Mouse (Mus musculus) embryonic facial prominence, embryonic 11.5 days (tissue): ENCODE results near the gene Itprid2. TPM values are rescaled to one million over a fixed set of nuclear protein-coding genes. Genes with fewer than 3 reads are reported as not detected.

Experiments used
- ATAC-seq: fragments of 200-750 bp; cut with Nextera tagmentation; replicated peaks from 2 replicates; pipeline ENCODE4 v1.8.0; 2017; ENCODE audit warnings: low read depth; ENCODE audit not compliant: insufficient number of reproducible peaks, low FRiP score, low TSS enrichment
- DNase-seq: peaks from one replicate; pipeline ENCODE4 v3.0.0-alpha.2; 2015; ENCODE audit warnings: low spot score
- H3K27ac ChIP-seq: fragments of 300-500 bp; sonication (generic); replicated peaks from 2 replicates; pipeline ENCODE4 v1.5.1; 2014; ENCODE audit warnings: mild to moderate bottlenecking, low read depth, low read length, control low read depth
- H3K27me3 ChIP-seq: fragments of 300-500 bp; sonication (generic); 2 replicates; pipeline ENCODE4 v1.6.1; 2014; ENCODE audit warnings: mild to moderate bottlenecking, low read length, moderate library complexity, mixed read lengths; ENCODE audit not compliant: control insufficient read depth, insufficient read depth
- H3K36me3 ChIP-seq: fragments of 300-500 bp; sonication (generic); replicated peaks from 2 replicates; pipeline ENCODE4 v1.6.1; 2014; ENCODE audit warnings: low read depth, mild to moderate bottlenecking, low read length, moderate library complexity, mixed read lengths; ENCODE audit not compliant: control insufficient read depth, insufficient read depth
- H3K4me1 ChIP-seq: fragments of 300-500 bp; sonication (generic); 2 replicates; pipeline ENCODE4 v1.6.1; 2014; ENCODE audit warnings: low read length, mixed read lengths; ENCODE audit not compliant: control insufficient read depth, insufficient read depth
- H3K4me2 ChIP-seq: fragments of 300-500 bp; sonication (generic); 2 replicates; pipeline ENCODE4 v1.6.1; 2014; ENCODE audit warnings: low read depth, mild to moderate bottlenecking, control low read depth, low read length, moderate library complexity
- H3K4me3 ChIP-seq: fragments of 300-500 bp; sonication (generic); 2 replicates; pipeline ENCODE4 v1.5.1; 2014; ENCODE audit warnings: low read depth, low read length, control low read depth
- H3K9ac ChIP-seq: fragments of 300-500 bp; sonication (generic); replicated peaks from 2 replicates; pipeline ENCODE4 v1.6.1; 2014; ENCODE audit warnings: mild to moderate bottlenecking, control low read depth, low read length
- H3K9me3 ChIP-seq: fragments of 300-500 bp; sonication (generic); replicated peaks from 2 replicates; pipeline ENCODE4 v1.6.1; 2016; ENCODE audit warnings: mild to moderate bottlenecking, low read length, inconsistent platforms, mixed read lengths; ENCODE audit not compliant: control insufficient read depth
- WGBS: fragments of 180-500 bp; shearing (Covaris S2); extraction: QIAGEN DNeasy Blood & Tissue Kit; methylation state at CpG from one replicate; pipeline ENCODE4 v1.1.7; 2014; 5-methylcytosine and 5-hydroxymethylcytosine counted together
- polyA plus RNA-seq: library from polyadenylated mRNA; unstranded; fragments of >200 nt; fragmentation: Nextera tagmentation; extraction: Ambion mirVana; gene quantifications from 2 replicates; pipeline ENCODE4 v1.2.1, GENCODE M21; 2014

The Itprid2 gene
- polyA plus RNA-seq, 1 experiment from 2014 or later = 10.5 TPM

- Histone ChIP-seq H3K9ac (no peak overlapping the region), H3K27ac (no peak overlapping the region), H3K36me3 (no peaks in the 10 kb centered on the region), H3K27me3 (no peaks in the 10 kb centered on the region), H3K4me1 (no peaks in the 10 kb centered on the region), H3K4me3 (no peak overlapping the region), H3K9me3 (no peaks in the 10 kb centered on the region), H3K4me2 (no peak overlapping the region)
- DNase-seq (no peak), ATAC-seq (no peak)
- WGBS = 86% methylated on average over 3 of the region's 3 CpGs
These were observed 40.1 kb downstream of the Itprid2 start for GRCm38 (mm10) chr2:79675266-79675665.

- 84% methylated on average over 1 of the region's 1 CpGs for WGBS
- no peak for ATAC-seq
- H3K9ac ChIP-seq = no peak overlapping the region
These were observed 42.6 kb downstream of the Itprid2 start for GRCm38 (mm10) chr2:79677663-79678257.

GRCm38 (mm10) chr2:79681672-79682071 is 46.5 kb downstream of the Itprid2 start:
- Histone ChIP-seq H3K4me2 (no peak overlapping the region), H3K9ac (no peak overlapping the region), H3K27ac (no peak overlapping the region), H3K36me3 (no peaks in the 10 kb centered on the region), H3K27me3 (no peaks in the 10 kb centered on the region), H3K9me3 (no peaks in the 10 kb centered on the region), H3K4me1 (no peaks in the 10 kb centered on the region), H3K4me3 (no peak overlapping the region)
- 82% methylated on average over 4 of the region's 4 CpGs for WGBS
- DNase-seq = no peak
- ATAC-seq = no peak

More at GRCm38 (mm10) chr2:79677663-79678257, 42.6 kb downstream of the Itprid2 start:
- Histone ChIP-seq H3K4me2 (no peak overlapping the region), H3K27me3 (no peaks in the 10 kb centered on the region), H3K4me3 (no peak overlapping the region), H3K4me1 (no peaks in the 10 kb centered on the region), H3K27ac (no peak overlapping the region), H3K36me3 (no peaks in the 10 kb centered on the region), H3K9me3 (no peaks in the 10 kb centered on the region)
- DNase-seq = no peak

- no peak overlapping the region for H3K27ac ChIP-seq
- H3K4me2 ChIP-seq = no peak overlapping the region
- 91% methylated on average over 4 of the region's 4 CpGs for WGBS
- DNase-seq = no peak
- H3K9me3 ChIP-seq = no peaks in the 10 kb centered on the region
- H3K27me3 ChIP-seq = no peaks in the 10 kb centered on the region
- no peaks in the 10 kb centered on the region for H3K4me1 ChIP-seq
- H3K36me3 ChIP-seq = no peaks in the 10 kb centered on the region
- H3K9ac ChIP-seq = no peak overlapping the region
- ATAC-seq = no peak
- no peak overlapping the region for H3K4me3 ChIP-seq
These were observed 48.1 kb downstream of the Itprid2 start for GRCm38 (mm10) chr2:79683258-79683657.

- Histone ChIP-seq H3K36me3 (no peaks in the 10 kb centered on the region), H3K4me3 (no peak overlapping the region), H3K27me3 (no peaks in the 10 kb centered on the region), H3K9ac (no peak overlapping the region), H3K4me2 (no peak overlapping the region), H3K4me1 (no peaks in the 10 kb centered on the region), H3K9me3 (no peaks in the 10 kb centered on the region), H3K27ac (no peak overlapping the region)
- DNase-seq (no peak), ATAC-seq (no peak)
- WGBS = 64% methylated on average over 3 of the region's 3 CpGs
These were observed 55.7 kb downstream of the Itprid2 start for GRCm38 (mm10) chr2:79690838-79691237.

- no peak overlapping the region for H3K4me2 ChIP-seq
- no peak for ATAC-seq
- DNase-seq = no peak
- no peak overlapping the region for H3K9ac ChIP-seq
- H3K4me1 ChIP-seq = no peaks in the 10 kb centered on the region
- 87% methylated on average over 4 of the region's 4 CpGs for WGBS
- no peaks in the 10 kb centered on the region for H3K36me3 ChIP-seq
- no peak overlapping the region for H3K27ac ChIP-seq
- H3K4me3 ChIP-seq = no peak overlapping the region
- no peaks in the 10 kb centered on the region for H3K9me3 ChIP-seq
- H3K27me3 ChIP-seq = no peaks in the 10 kb centered on the region
These were observed 60.0 kb downstream of the Itprid2 start for GRCm38 (mm10) chr2:79695190-79695589.

GRCm38 (mm10) chr2:79695939-79696338 is 60.8 kb downstream of the Itprid2 start:
- Histone ChIP-seq H3K4me1 (no peaks in the 10 kb centered on the region), H3K4me3 (no peak overlapping the region), H3K27ac (no peak overlapping the region), H3K27me3 (no peaks in the 10 kb centered on the region), H3K4me2 (no peak overlapping the region), H3K36me3 (no peaks in the 10 kb centered on the region), H3K9ac (no peak overlapping the region), H3K9me3 (no peaks in the 10 kb centered on the region)
- WGBS = 90% methylated on average over 12 of the region's 12 CpGs
- DNase-seq (no peak), ATAC-seq (no peak)

GRCm38 (mm10) chr2:79696478-79697230 is 61.5 kb downstream of the Itprid2 start:
- H3K9ac ChIP-seq = no peak overlapping the region
- H3K27me3 ChIP-seq = no peaks in the 10 kb centered on the region
- H3K27ac ChIP-seq = no peak overlapping the region
- H3K4me1 ChIP-seq = no peaks in the 10 kb centered on the region
- ATAC-seq = no peak
- no peak for DNase-seq
- H3K4me3 ChIP-seq = no peak overlapping the region
- H3K4me2 ChIP-seq = no peak overlapping the region
- WGBS = 83% methylated on average over 10 of the region's 10 CpGs
- no peaks in the 10 kb centered on the region for H3K36me3 ChIP-seq
- no peaks in the 10 kb centered on the region for H3K9me3 ChIP-seq
